Mouse (Mus musculus) liver, embryonic 15.5 days (tissue): ENCODE data around the gene Pde1b. TPM values are rescaled to one million over a fixed set of nuclear protein-coding genes. Genes with fewer than 3 reads are reported as not detected.

Experiments
- ATAC-seq: fragments of 200-750 bp; cut with Nextera tagmentation; 2 replicates; pipeline ENCODE4 v1.8.0; 2017; ENCODE audit warnings: moderate number of reproducible peaks, mild to moderate bottlenecking, moderate library complexity; ENCODE audit not compliant: insufficient read depth
- H3K27ac ChIP-seq: fragments of 300-500 bp; sonication (generic); replicated peaks from 2 replicates; pipeline ENCODE4 v1.5.1; 2015; ENCODE audit warnings: mild to moderate bottlenecking, inconsistent platforms
- H3K27me3 ChIP-seq: fragments of 300-500 bp; sonication (generic); 2 replicates; pipeline ENCODE4 v1.6.1; 2015; ENCODE audit warnings: mild to moderate bottlenecking, inconsistent platforms
- H3K36me3 ChIP-seq: fragments of 300-500 bp; sonication (generic); replicated peaks from 2 replicates; pipeline ENCODE4 v1.6.1; 2015; ENCODE audit warnings: moderate library complexity, mild to moderate bottlenecking, inconsistent platforms
- H3K4me1 ChIP-seq: fragments of 300-500 bp; sonication (generic); replicated peaks from 2 replicates; pipeline ENCODE4 v1.6.1; 2015; ENCODE audit warnings: inconsistent platforms
- H3K4me2 ChIP-seq: fragments of 300-500 bp; sonication (generic); 2 replicates; pipeline ENCODE4 v1.6.1; 2015; ENCODE audit warnings: moderate library complexity, mild to moderate bottlenecking, inconsistent platforms
- H3K4me3 ChIP-seq: fragments of 300-500 bp; sonication (generic); replicated peaks from 2 replicates; pipeline ENCODE4 v1.5.1; 2015; ENCODE audit warnings: mild to moderate bottlenecking, inconsistent platforms
- H3K9ac ChIP-seq: fragments of 300-500 bp; sonication (generic); 2 replicates; pipeline ENCODE4 v1.6.1; 2015; ENCODE audit warnings: moderate library complexity, mild to moderate bottlenecking, inconsistent platforms
- H3K9me3 ChIP-seq: fragments of 300-500 bp; sonication (generic); replicated peaks from 2 replicates; pipeline ENCODE4 v1.6.1; 2016; ENCODE audit warnings: inconsistent platforms
- WGBS: fragments of 180-500 bp; shearing (Covaris S2); methylation state at CpG from one replicate; pipeline ENCODE4 v1.1.7; 2015; ENCODE audit warnings: mixed read lengths; ENCODE audit not compliant: insufficient replicate concordance; 5-methylcytosine and 5-hydroxymethylcytosine counted together
- polyA plus RNA-seq: library from polyadenylated mRNA; unstranded; fragments of >200 nt; fragmentation: Nextera tagmentation; extraction: Ambion mirVana; gene quantifications from 2 replicates; pipeline ENCODE4 v1.2.1, GENCODE M21; 2015

Pde1b gene
- polyA plus RNA-seq, 1 experiment from 2014 or later, result 0.29 TPM

GRCm38 (mm10) chr15:103509317-103509716, 6.5 kb downstream of the Pde1b start:
- H3K9ac ChIP-seq, result no peak overlapping the region
- no peak overlapping the region for H3K4me3 ChIP-seq
- no peak overlapping the region for H3K4me2 ChIP-seq
- 43% methylated on average over 3 of the region's 3 CpGs for WGBS
- H3K27ac ChIP-seq, result no peak overlapping the region
- no peak for ATAC-seq
- peaks cover 23% of the 10 kb centered on the region for H3K27me3 ChIP-seq
- no peaks in the 10 kb centered on the region for H3K9me3 ChIP-seq
- 0 out of 2 replicates have a peak, but pooled peaks cover 4% of the 10 kb centered on the region for H3K4me1 ChIP-seq
- H3K36me3 ChIP-seq, result no peaks in the 10 kb centered on the region

GRCm38 (mm10) chr15:103511652-103512051, 8.8 kb downstream of the Pde1b start:
- H3K4me2 ChIP-seq, result no peak overlapping the region
- H3K9ac ChIP-seq, result no peak overlapping the region
- H3K36me3 ChIP-seq, result no peaks in the 10 kb centered on the region
- no peak overlapping the region for H3K27ac ChIP-seq
- WGBS, result 30% methylated on average over 1 of the region's 1 CpGs
- no peak overlapping the region for H3K4me3 ChIP-seq
- no peaks in the 10 kb centered on the region for H3K9me3 ChIP-seq
- 0 out of 2 replicates have a peak, but pooled peaks cover 4% of the 10 kb centered on the region for H3K4me1 ChIP-seq
- H3K27me3 ChIP-seq, result peaks cover 10% of the 10 kb centered on the region
- no peak for ATAC-seq

- H3K4me3 ChIP-seq, result no peak overlapping the region
- ATAC-seq, result no peak
- no peak overlapping the region for H3K27ac ChIP-seq
Measured at GRCm38 (mm10) chr15:103513621-103514031, 10.8 kb downstream of the Pde1b start.

GRCm38 (mm10) chr15:103514119-103514518, 11.3 kb downstream of the Pde1b start:
- Histone ChIP-seq H3K36me3 (no peaks in the 10 kb centered on the region), H3K27ac (no peak overlapping the region), H3K9me3 (no peaks in the 10 kb centered on the region), H3K4me2 (peak overlapping the region; percentile 44), H3K4me3 (no peak overlapping the region), H3K4me1 (0 out of 2 replicates have a peak, but pooled peaks cover 4% of the 10 kb centered on the region), H3K9ac (no peak overlapping the region), H3K27me3 (peaks cover 10% of the 10 kb centered on the region)
- no peak for ATAC-seq
- 5% methylated on average over 10 of the region's 10 CpGs for WGBS

More at GRCm38 (mm10) chr15:103513621-103514031, 10.8 kb downstream of the Pde1b start:
- Histone ChIP-seq H3K36me3 (no peaks in the 10 kb centered on the region), H3K9me3 (no peaks in the 10 kb centered on the region), H3K4me1 (0 out of 2 replicates have a peak, but pooled peaks cover 4% of the 10 kb centered on the region), H3K4me2 (peak overlapping the region; percentile 44; the same call in 1 of the 2 replicates), H3K27me3 (peaks cover 10% of the 10 kb centered on the region), H3K9ac (no peak overlapping the region)
- 17% methylated on average over 7 of the region's 7 CpGs for WGBS

DNA sequence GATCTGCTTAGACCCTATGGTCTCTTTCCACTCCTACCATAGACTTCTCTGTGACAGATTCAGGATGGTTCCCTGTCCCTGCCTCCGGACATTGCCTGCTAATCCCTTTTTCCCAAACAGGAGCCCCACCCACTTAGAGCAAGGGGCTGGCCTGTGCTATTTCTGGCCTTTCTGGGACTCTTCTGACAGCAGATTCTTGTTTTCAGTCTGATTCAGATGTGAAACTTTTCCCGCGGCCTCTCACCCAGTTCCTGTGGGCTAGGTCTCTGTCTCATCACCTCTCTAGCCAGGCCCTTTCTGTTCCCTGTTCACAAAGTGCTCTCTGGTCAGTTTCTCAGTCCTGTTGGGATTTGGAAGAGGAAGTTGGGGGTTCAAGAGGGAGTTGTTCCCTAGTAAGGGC, 12.1 kb downstream of the Pde1b start:
- Histone ChIP-seq H3K36me3 (no peaks in the 10 kb centered on the region), H3K27me3 (peaks cover 10% of the 10 kb centered on the region), H3K9ac (no peak overlapping the region), H3K4me1 (0 out of 2 replicates have a peak, but pooled peaks cover 4% of the 10 kb centered on the region), H3K27ac (no peak overlapping the region), H3K4me3 (no peak overlapping the region), H3K9me3 (no peaks in the 10 kb centered on the region), H3K4me2 (no peak overlapping the region)
- WGBS, result 35% methylated on average over 3 of the region's 3 CpGs
- ATAC-seq, result no peak

DNA sequence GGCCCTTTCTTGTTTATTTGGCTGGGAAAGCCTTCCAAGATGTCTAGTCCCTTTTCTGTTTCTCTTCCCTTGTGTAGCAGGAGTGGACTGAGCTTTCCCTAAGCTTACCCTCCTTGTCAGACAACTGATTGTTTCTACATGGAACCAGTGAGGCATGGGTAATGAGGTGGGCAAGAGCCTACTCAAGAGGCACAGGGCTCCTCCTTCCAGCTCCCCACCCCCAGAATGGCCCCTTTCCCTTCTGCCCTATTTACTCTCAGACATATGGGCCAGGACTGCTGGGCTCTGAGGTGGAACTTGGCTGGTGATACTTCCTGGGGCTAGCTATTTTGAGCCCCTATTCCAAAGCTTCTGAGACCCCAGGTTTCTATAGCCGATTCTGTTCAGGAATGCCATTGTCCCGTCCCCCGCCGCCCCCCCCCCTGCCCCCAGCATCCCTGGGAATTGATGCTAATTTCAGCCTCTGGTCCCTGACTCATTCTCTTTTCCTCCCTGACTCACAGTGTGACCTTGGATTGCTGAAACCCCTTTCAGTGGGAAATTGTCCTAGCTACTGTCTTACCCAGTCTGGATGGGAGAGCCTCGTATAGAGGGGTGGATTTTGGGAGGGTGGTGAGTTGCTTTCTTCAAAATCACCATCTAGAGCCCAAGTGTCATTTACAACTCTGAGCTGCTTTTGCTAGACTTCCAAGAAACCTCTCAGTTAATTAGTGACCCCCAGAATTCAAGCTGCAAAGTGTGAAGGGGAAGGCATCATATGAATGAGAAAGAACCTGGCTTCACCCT, 16.0 kb downstream of the Pde1b start:
- ATAC-seq, result no peak
- no peak overlapping the region for H3K4me2 ChIP-seq
- no peak overlapping the region for H3K27ac ChIP-seq
- no peaks in the 10 kb centered on the region for H3K9me3 ChIP-seq
- H3K4me1 ChIP-seq, result 0 out of 2 replicates have a peak, but pooled peaks cover 4% of the 10 kb centered on the region
- no peaks in the 10 kb centered on the region for H3K36me3 ChIP-seq
- no peak overlapping the region for H3K9ac ChIP-seq
- no peak overlapping the region for H3K4me3 ChIP-seq
- 37% methylated on average over 5 of the region's 5 CpGs for WGBS
- no peaks in the 10 kb centered on the region; the same call in 1 of the 2 replicates for H3K27me3 ChIP-seq

GRCm38 (mm10) chr15:103519386-103520378, 16.8 kb downstream of the Pde1b start:
- H3K36me3 ChIP-seq, result no peaks in the 10 kb centered on the region
- ATAC-seq, result no peak
- 40% methylated on average over 4 of the region's 4 CpGs for WGBS

DNA sequence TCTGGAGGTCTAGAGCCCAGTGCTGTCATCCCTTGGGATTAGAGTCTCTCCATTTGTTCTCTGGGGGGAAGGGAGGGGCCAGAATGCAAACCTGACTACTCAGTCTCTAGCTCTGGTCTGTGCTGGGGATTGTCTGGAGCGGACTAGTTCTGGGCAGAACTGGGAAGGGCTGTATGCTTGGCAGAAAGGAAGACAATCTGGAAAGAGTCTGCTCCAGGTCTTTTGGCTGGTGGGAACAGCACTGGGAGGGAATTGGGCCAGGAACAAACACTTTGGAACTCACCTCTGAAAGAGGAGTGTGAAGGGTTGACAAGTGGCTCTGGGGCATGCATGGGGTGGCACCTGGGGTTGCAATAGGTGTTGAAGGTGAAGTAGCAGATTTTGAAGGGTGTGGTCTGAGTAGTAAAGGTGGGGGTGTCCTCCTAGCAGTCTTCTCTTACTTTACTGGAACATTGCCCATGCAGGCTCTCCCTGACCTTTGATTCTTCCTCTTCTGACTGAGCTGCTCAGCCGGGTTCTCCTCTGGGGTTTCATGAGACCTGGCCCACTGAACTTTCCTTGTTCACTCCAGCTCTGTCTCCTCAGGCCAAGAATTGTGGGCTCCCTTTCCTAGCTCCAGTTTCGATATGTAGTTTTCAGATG, 19.7 kb downstream of the Pde1b start:
- Histone ChIP-seq H3K27me3 (no peaks in the 10 kb centered on the region), H3K9ac (no peak overlapping the region), H3K4me2 (no peak overlapping the region), H3K27ac (no peak overlapping the region), H3K9me3 (no peaks in the 10 kb centered on the region), H3K4me1 (no peaks in the 10 kb centered on the region), H3K36me3 (no peaks in the 10 kb centered on the region), H3K4me3 (no peak overlapping the region)
- ATAC-seq, result no peak
- 47% methylated on average over 3 of the region's 3 CpGs for WGBS

More at GRCm38 (mm10) chr15:103519386-103520378, 16.8 kb downstream of the Pde1b start:
- no peaks in the 10 kb centered on the region for H3K4me1 ChIP-seq
- H3K9me3 ChIP-seq, result no peaks in the 10 kb centered on the region
- H3K27me3 ChIP-seq, result no peaks in the 10 kb centered on the region; the same call in 1 of the 2 replicates
- no peak overlapping the region for H3K9ac ChIP-seq
- no peak overlapping the region for H3K4me2 ChIP-seq
- H3K27ac ChIP-seq, result no peak overlapping the region
- no peak overlapping the region for H3K4me3 ChIP-seq

GRCm38 (mm10) chr15:103523156-103523555, 20.3 kb downstream of the Pde1b start:
- Histone ChIP-seq H3K36me3 (no peaks in the 10 kb centered on the region), H3K9me3 (no peaks in the 10 kb centered on the region), H3K27me3 (no peaks in the 10 kb centered on the region), H3K27ac (no peak overlapping the region), H3K4me3 (no peak overlapping the region), H3K9ac (no peak overlapping the region), H3K4me2 (no peak overlapping the region), H3K4me1 (no peaks in the 10 kb centered on the region)
- ATAC-seq, result no peak
- WGBS, result 65% methylated on average over 3 of the region's 3 CpGs

GRCm38 (mm10) chr15:103530372-103530771, 27.5 kb downstream of the Pde1b start:
- H3K4me2 ChIP-seq, result no peak overlapping the region
- no peaks in the 10 kb centered on the region for H3K36me3 ChIP-seq
- no peak for ATAC-seq
- H3K9me3 ChIP-seq, result no peaks in the 10 kb centered on the region
- peaks cover 17% of the 10 kb centered on the region; the same call in 1 of the 2 replicates for H3K27me3 ChIP-seq
- no peak overlapping the region for H3K4me3 ChIP-seq
- H3K4me1 ChIP-seq, result no peaks in the 10 kb centered on the region
- no peak overlapping the region for H3K27ac ChIP-seq
- 5% methylated on average over 5 of the region's 5 CpGs for WGBS
- H3K9ac ChIP-seq, result no peak overlapping the region
